Mouse (Mus musculus): Measurements from ENCODE around the gene Sept11. TPM values are rescaled to one million over a fixed set of nuclear protein-coding genes. Genes with fewer than 3 reads are reported as not detected.

Gene Sept11
- polyA plus RNA-seq, 1 experiment = 29.8 TPM

- no peak for TF ChIP-seq FLI1 (IDR thresholded peaks at IDR 0.05; ENCODE audit: low read length)
- no peak for TF ChIP-seq GATA1 (IDR thresholded peaks at IDR 0.05; ENCODE audit: borderline replicate concordance, low read length)
- H3K36me3 ChIP-seq (replicated peaks; ENCODE audit: low read length) = peaks cover 67% of the 10 kb centered on the region
- H3K4me3 ChIP-seq (replicated peaks) = peak overlapping the region; percentile 31
- H3K9me3 ChIP-seq = no peaks in the 10 kb centered on the region
- H3K27me3 ChIP-seq (replicated peaks) = no peaks in the 10 kb centered on the region
- peaks cover 96% of the 10 kb centered on the region for H3K4me1 ChIP-seq
These were observed 31.0 kb downstream of the Sept11 start for GRCm38 (mm10) chr5:93124031-93124826.

GRCm38 (mm10) chr5:93125325-93125724, 32.1 kb downstream of the Sept11 start:
- Histone ChIP-seq H3K4me3 (replicated peaks) (peak overlapping the region; percentile 10), H3K27me3 (replicated peaks) (no peaks in the 10 kb centered on the region), H3K9me3 (no peaks in the 10 kb centered on the region), H3K4me1 (peaks cover 97% of the 10 kb centered on the region), H3K36me3 (replicated peaks; ENCODE audit: low read length) (peaks cover 58% of the 10 kb centered on the region)
- TF ChIP-seq FLI1 (IDR thresholded peaks at IDR 0.05; ENCODE audit: low read length) (no peak), GATA1 (IDR thresholded peaks at IDR 0.05; ENCODE audit: borderline replicate concordance, low read length) (no peak)

- Histone ChIP-seq H3K36me3 (replicated peaks; ENCODE audit: low read length) (peaks cover 54% of the 10 kb centered on the region), H3K27me3 (replicated peaks) (no peaks in the 10 kb centered on the region), H3K4me3 (replicated peaks) (peak overlapping the region; percentile 78), H3K9me3 (no peaks in the 10 kb centered on the region), H3K4me1 (peaks cover 97% of the 10 kb centered on the region)
- TF ChIP-seq FLI1 (IDR thresholded peaks at IDR 0.05; ENCODE audit: low read length) (no peak), GATA1 (IDR thresholded peaks at IDR 0.05; ENCODE audit: borderline replicate concordance, low read length) (no peak)
These were observed 33.1 kb downstream of the Sept11 start for GRCm38 (mm10) chr5:93126222-93126929.

- TF ChIP-seq GATA1 (IDR thresholded peaks at IDR 0.05; ENCODE audit: borderline replicate concordance, low read length) (no peak), FLI1 (IDR thresholded peaks at IDR 0.05; ENCODE audit: low read length) (no peak)
- H3K9me3 ChIP-seq = no peaks in the 10 kb centered on the region
- peaks cover 100% of the 10 kb centered on the region for H3K4me1 ChIP-seq
- no peak overlapping the region for H3K4me3 ChIP-seq (replicated peaks)
- peaks cover 53% of the 10 kb centered on the region for H3K36me3 ChIP-seq (replicated peaks; ENCODE audit: low read length)
- no peaks in the 10 kb centered on the region for H3K27me3 ChIP-seq (replicated peaks)
These were observed 33.8 kb downstream of the Sept11 start for GRCm38 (mm10) chr5:93126930-93127562.

- H3K9me3 ChIP-seq = no peaks in the 10 kb centered on the region
- no peak for TF ChIP-seq FLI1 (IDR thresholded peaks at IDR 0.05; ENCODE audit: low read length)
- TF ChIP-seq GATA1 (IDR thresholded peaks at IDR 0.05; ENCODE audit: borderline replicate concordance, low read length) = no peak
- H3K4me3 ChIP-seq (replicated peaks) = peak overlapping the region; percentile 38
- peaks cover 100% of the 10 kb centered on the region for H3K4me1 ChIP-seq
- H3K27me3 ChIP-seq (replicated peaks) = no peaks in the 10 kb centered on the region
- peaks cover 53% of the 10 kb centered on the region for H3K36me3 ChIP-seq (replicated peaks; ENCODE audit: low read length)
These were observed 34.5 kb downstream of the Sept11 start for GRCm38 (mm10) chr5:93127722-93128121.

GRCm38 (mm10) chr5:93128765-93129164, 35.5 kb downstream of the Sept11 start:
- Histone ChIP-seq H3K4me1 (peaks cover 100% of the 10 kb centered on the region), H3K9me3 (no peaks in the 10 kb centered on the region), H3K36me3 (replicated peaks; ENCODE audit: low read length) (peaks cover 52% of the 10 kb centered on the region), H3K4me3 (replicated peaks) (no peak overlapping the region), H3K27me3 (replicated peaks) (no peaks in the 10 kb centered on the region)
- TF ChIP-seq FLI1 (IDR thresholded peaks at IDR 0.05; ENCODE audit: low read length) (no peak), GATA1 (IDR thresholded peaks at IDR 0.05; ENCODE audit: borderline replicate concordance, low read length) (no peak)

- peaks cover 44% of the 10 kb centered on the region for H3K36me3 ChIP-seq (replicated peaks; ENCODE audit: low read length)
- no peak overlapping the region for H3K4me3 ChIP-seq (replicated peaks)
- no peaks in the 10 kb centered on the region for H3K9me3 ChIP-seq
- peaks cover 100% of the 10 kb centered on the region for H3K4me1 ChIP-seq
- TF ChIP-seq FLI1 (IDR thresholded peaks at IDR 0.05; ENCODE audit: low read length) (no peak), GATA1 (IDR thresholded peaks at IDR 0.05; ENCODE audit: borderline replicate concordance, low read length) (no peak)
- no peaks in the 10 kb centered on the region for H3K27me3 ChIP-seq (replicated peaks)
These were observed 36.7 kb downstream of the Sept11 start for GRCm38 (mm10) chr5:93129953-93130352.

- TF ChIP-seq FLI1 (IDR thresholded peaks at IDR 0.05; ENCODE audit: low read length) (no peak), GATA1 (IDR thresholded peaks at IDR 0.05; ENCODE audit: borderline replicate concordance, low read length) (no peak)
- no peak overlapping the region for H3K4me3 ChIP-seq (replicated peaks)
- peaks cover 99% of the 10 kb centered on the region for H3K4me1 ChIP-seq
- peaks cover 30% of the 10 kb centered on the region for H3K36me3 ChIP-seq (replicated peaks; ENCODE audit: low read length)
- no peaks in the 10 kb centered on the region for H3K27me3 ChIP-seq (replicated peaks)
- no peaks in the 10 kb centered on the region for H3K9me3 ChIP-seq
These were observed 38.2 kb downstream of the Sept11 start for GRCm38 (mm10) chr5:93131401-93131800.

GRCm38 (mm10) chr5:93133445-93134244, 40.4 kb downstream of the Sept11 start:
- Histone ChIP-seq H3K36me3 (replicated peaks; ENCODE audit: low read length) (peaks cover 38% of the 10 kb centered on the region), H3K9me3 (no peaks in the 10 kb centered on the region), H3K4me3 (replicated peaks) (peak overlapping the region; percentile 82), H3K27me3 (replicated peaks) (no peaks in the 10 kb centered on the region), H3K4me1 (peaks cover 99% of the 10 kb centered on the region)
- TF ChIP-seq GATA1 (IDR thresholded peaks at IDR 0.05; ENCODE audit: borderline replicate concordance, low read length) (no peak), FLI1 (IDR thresholded peaks at IDR 0.05; ENCODE audit: low read length) (no peak)
